Mouse (Mus musculus): ENCODE measurements at regions not wholly inside any gene's neighbourhood (a gene's known extent, or its start where the extent isn't known, plus 50 kb on each side); places are given as distances from the start of the nearest gene placed in this dataset.
"Not testable (repeated sequence)": the region's sequence is repeated elsewhere in the genome, so short reads cannot be mapped to it uniquely, and the experiment has no call there.

GRCm38 (mm10) chr6:50823220-50823910 lies 169.1 kb upstream of the Npvf start:
- ATAC-seq = no peak

GRCm38 (mm10) chr6:50824466-50824865 lies 170.2 kb upstream of the Npvf start:
- no peak for ATAC-seq

GRCm38 (mm10) chr6:50831725-50832124 lies 177.5 kb upstream of the Npvf start:
- no peak for ATAC-seq

- no peak for ATAC-seq
Measured at GRCm38 (mm10) chr6:50835997-50836625, 181.9 kb upstream of the Npvf start.

- ATAC-seq = no peak
Measured at GRCm38 (mm10) chr6:50840826-50841225, 186.6 kb upstream of the Npvf start.

- not testable (repeated sequence) for ATAC-seq
Measured at GRCm38 (mm10) chr6:50845246-50845645, 191.0 kb upstream of the Npvf start.

- no peak for ATAC-seq
Measured at GRCm38 (mm10) chr6:50846740-50847516, 192.7 kb upstream of the Npvf start.

- no peak for ATAC-seq
Measured at GRCm38 (mm10) chr6:50847548-50847947, 193.3 kb upstream of the Npvf start.

- ATAC-seq = peak; percentile 81
Measured at GRCm38 (mm10) chr6:50859162-50859561, 204.9 kb upstream of the Npvf start.

GRCm38 (mm10) chr6:50877991-50878390 lies 223.8 kb upstream of the Npvf start:
- ATAC-seq = no peak

- ATAC-seq = no peak
Measured at GRCm38 (mm10) chr6:50882298-50882697, 228.1 kb upstream of the Npvf start.

GRCm38 (mm10) chr6:50882759-50883158 lies 228.5 kb upstream of the Npvf start:
- ATAC-seq = no peak

- no peak for ATAC-seq
Measured at GRCm38 (mm10) chr6:50885031-50885430, 230.8 kb upstream of the Npvf start.

GRCm38 (mm10) chr6:50885771-50886360 lies 231.6 kb upstream of the Npvf start:
- no peak for ATAC-seq

GRCm38 (mm10) chr6:50890370-50891204 lies 236.3 kb upstream of the Npvf start:
- no peak for ATAC-seq

GRCm38 (mm10) chr6:50891205-50891526 lies 236.9 kb upstream of the Npvf start:
- no peak for ATAC-seq

GRCm38 (mm10) chr6:50898792-50899191 lies 244.6 kb upstream of the Npvf start:
- ATAC-seq = no peak

GRCm38 (mm10) chr6:50915166-50916030 lies 261.2 kb upstream of the Npvf start:
- no peak for ATAC-seq

GRCm38 (mm10) chr6:50918248-50918647 lies 264.0 kb upstream of the Npvf start:
- no peak for ATAC-seq

GRCm38 (mm10) chr6:50922235-50922634 lies 268.0 kb upstream of the Npvf start:
- ATAC-seq = no peak

- no peak for ATAC-seq
Measured at GRCm38 (mm10) chr6:50924571-50924970, 270.3 kb upstream of the Npvf start.

- no peak for ATAC-seq
Measured at GRCm38 (mm10) chr6:50924998-50925397, 270.8 kb upstream of the Npvf start.
